Mouse (Mus musculus) cerebellum, postnatal 10 days (tissue): ENCODE results near the gene Zfyve26.
A peak's percentile ranks its signal among the peaks of the same experiment; 100 is the strongest.

Experiments
- DNase-seq, 2 experiments: peaks; one replicate each; pipeline ENCODE4 v3.0.0; 2021; ENCODE audit warnings: mixed read lengths in 2 of 2

Zfyve26 gene

GRCm38 (mm10) chr12:79296126-79296816 lies at the start of gene Zfyve26:
Gene Zfyve26 (minus strand): TSS chr12:79296304.
- DNase-seq, result peak; percentile 93 to 96

GRCm38 (mm10) chr12:79341291-79341845 lies 45.3 kb upstream of the Zfyve26 start:
- DNase-seq, result no peak

- no peak for DNase-seq
Measured at GRCm38 (mm10) chr12:79340513-79340912, 44.4 kb upstream of the Zfyve26 start.

GRCm38 (mm10) chr12:79338791-79339190 lies 42.7 kb upstream of the Zfyve26 start:
- no peak for DNase-seq

- no peak for DNase-seq
Measured at GRCm38 (mm10) chr12:79331722-79332121, 35.6 kb upstream of the Zfyve26 start.

- no peak for DNase-seq
Measured at GRCm38 (mm10) chr12:79330571-79330970, 34.5 kb upstream of the Zfyve26 start.

GRCm38 (mm10) chr12:79327868-79328267 lies 31.8 kb upstream of the Zfyve26 start:
- DNase-seq, result no peak

GRCm38 (mm10) chr12:79326745-79327144 lies 30.6 kb upstream of the Zfyve26 start:
- no peak for DNase-seq

- DNase-seq, result no peak
Measured at GRCm38 (mm10) chr12:79326236-79326635, 30.1 kb upstream of the Zfyve26 start.

- peak; percentile 6 to 66 for DNase-seq
Measured at GRCm38 (mm10) chr12:79322539-79322938, 26.4 kb upstream of the Zfyve26 start.

GRCm38 (mm10) chr12:79320895-79321294 lies 24.8 kb upstream of the Zfyve26 start:
- no peak for DNase-seq

- no peak for DNase-seq
Measured at GRCm38 (mm10) chr12:79317339-79317738, 21.2 kb upstream of the Zfyve26 start.

GRCm38 (mm10) chr12:79313721-79314120 lies 17.6 kb upstream of the Zfyve26 start:
- DNase-seq, result no peak

GRCm38 (mm10) chr12:79306013-79306412 lies 9.9 kb upstream of the Zfyve26 start:
- DNase-seq, result no peak

- DNase-seq, result peak in 1 of 2 experiments; percentile 12
Measured at GRCm38 (mm10) chr12:79305131-79305530, 9.0 kb upstream of the Zfyve26 start.

GRCm38 (mm10) chr12:79301802-79302201 lies 5.7 kb upstream of the Zfyve26 start:
- DNase-seq, result peak in 1 of 2 experiments; percentile 7

GRCm38 (mm10) chr12:79297884-79298636 lies 2.0 kb upstream of the Zfyve26 start:
- no peak for DNase-seq

- peak; percentile 75 to 79 for DNase-seq
Measured at GRCm38 (mm10) chr12:79297121-79297576, 1.0 kb upstream of the Zfyve26 start, which contains the start of gene Rad51b. Gene Rad51b (plus strand): TSS chr12:79297282.

- no peak for DNase-seq
Measured at GRCm38 (mm10) chr12:79292874-79293273, 3.2 kb downstream of the Zfyve26 start.

GRCm38 (mm10) chr12:79282595-79282994 lies 13.5 kb downstream of the Zfyve26 start:
- DNase-seq, result no peak

- no peak for DNase-seq
Measured at GRCm38 (mm10) chr12:79279513-79280115, 16.5 kb downstream of the Zfyve26 start.

- DNase-seq, result no peak
Measured at GRCm38 (mm10) chr12:79272604-79273003, 23.5 kb downstream of the Zfyve26 start.

GRCm38 (mm10) chr12:79261035-79261434 lies 35.1 kb downstream of the Zfyve26 start:
- DNase-seq, result peak; percentile 58 to 61
